Mouse (Mus musculus) thymus, postnatal 10 days (tissue): ENCODE results near the gene Dok1.

Experiments used
- DNase-seq, 2 experiments: peaks; one replicate each; pipeline ENCODE4 v3.0.0; 2021; ENCODE audit warnings: low spot score in 2 of 2

Dok1 gene

GRCm38 (mm10) chr6:83033249-83034185 is at the start of gene Dok1, which contains the start of gene Loxl3:
Gene Dok1 (minus strand): TSS chr6:83033471.
Gene Loxl3 (plus strand): TSS chr6:83034173.
- peak; percentile 50 to 62 for DNase-seq

- DNase-seq, result no peak
Observed at GRCm38 (mm10) chr6:83080210-83080609, 46.9 kb upstream of the Dok1 start.

DNA sequence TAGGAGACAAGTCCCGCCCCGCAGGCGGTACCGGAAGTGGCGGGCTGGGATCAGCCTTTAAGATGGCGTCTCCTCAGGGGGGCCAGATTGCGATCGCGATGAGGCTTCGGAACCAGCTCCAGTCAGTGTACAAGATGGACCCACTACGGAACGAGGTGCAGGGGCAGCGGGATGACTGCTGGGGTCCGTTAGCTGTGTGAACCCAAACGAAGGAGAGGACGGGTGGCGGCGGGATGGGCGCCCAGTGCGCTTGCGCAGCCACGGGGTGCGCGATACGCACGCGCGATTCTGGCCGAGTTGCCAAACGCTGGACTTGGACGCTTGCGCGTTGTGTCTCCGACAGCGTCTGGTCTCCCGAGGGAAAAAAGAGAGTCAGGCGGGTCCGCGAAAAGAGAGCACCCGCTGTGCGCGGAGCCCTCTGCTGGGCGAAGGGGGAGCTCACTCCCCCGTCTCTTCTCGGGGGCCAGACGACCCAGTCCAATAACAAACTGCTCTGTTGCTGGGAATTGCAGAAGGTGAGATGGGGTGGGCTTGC is 45.1 kb upstream of the Dok1 start:
- peak; percentile 98 to 100 for DNase-seq

DNA sequence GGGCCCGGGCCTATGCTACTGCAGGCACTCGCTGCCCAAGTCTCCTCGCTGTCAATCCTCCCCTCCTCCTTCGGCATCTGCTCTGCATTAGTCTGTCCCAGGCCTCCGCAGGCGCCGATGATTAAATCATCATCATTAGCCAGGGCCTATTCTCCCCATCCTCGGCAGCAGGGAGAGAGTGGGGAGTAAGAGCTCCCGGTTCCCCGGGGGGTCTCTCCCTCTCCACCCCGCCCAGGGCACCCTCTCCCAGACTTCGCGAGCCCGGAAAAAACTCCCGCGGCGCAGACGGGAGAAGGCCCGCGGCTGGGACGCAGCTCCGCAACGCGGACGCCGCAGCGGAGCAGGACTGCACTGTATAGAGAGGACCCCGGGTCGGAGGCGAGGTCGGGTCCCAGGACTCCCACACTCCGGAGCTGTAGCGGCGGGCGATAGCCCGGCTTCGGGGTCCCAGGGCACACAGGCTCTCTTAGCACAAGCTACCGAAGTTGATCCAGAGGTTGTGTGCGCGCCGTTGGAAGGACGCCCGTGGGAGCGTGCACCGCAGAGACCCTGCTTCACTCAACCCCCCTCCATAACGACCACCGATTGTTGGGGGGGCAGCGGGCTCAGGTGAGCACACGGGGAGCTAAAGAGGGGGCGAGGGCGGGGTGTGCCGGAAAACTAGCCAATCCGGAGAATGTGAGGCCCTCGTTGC is 44.5 kb upstream of the Dok1 start, which contains the start of gene Pcgf1:
Gene Pcgf1 (plus strand): TSS at position 240 of the 694 bp plus-strand sequence.
- peak in 1 of 2 experiments; percentile 23 for DNase-seq

GRCm38 (mm10) chr6:83074979-83075378 is 41.7 kb upstream of the Dok1 start:
- peak in 1 of 2 experiments; percentile 33 for DNase-seq

DNA sequence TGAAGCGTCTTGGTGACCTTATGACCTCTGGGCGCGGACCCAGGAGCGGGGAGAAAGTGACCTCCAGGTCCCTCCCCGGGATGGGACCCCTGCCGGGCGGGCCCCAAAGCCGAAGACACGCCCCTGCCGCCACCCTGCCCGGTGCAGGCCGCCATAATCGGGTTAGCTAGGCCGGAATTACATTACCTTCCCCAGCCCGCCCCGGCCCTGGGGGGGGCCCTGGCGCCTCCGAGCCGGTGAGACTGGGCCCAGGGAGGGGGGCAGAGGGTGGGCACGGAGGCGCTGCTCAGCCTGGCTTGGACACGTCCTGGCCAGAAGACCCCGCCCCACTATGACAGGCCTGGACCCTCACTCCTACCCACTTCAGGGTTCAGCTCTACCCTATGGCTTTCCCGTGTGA is 37.9 kb upstream of the Dok1 start:
- no peak for DNase-seq

GRCm38 (mm10) chr6:83070311-83071219 is 37.3 kb upstream of the Dok1 start:
- DNase-seq, result no peak

DNA sequence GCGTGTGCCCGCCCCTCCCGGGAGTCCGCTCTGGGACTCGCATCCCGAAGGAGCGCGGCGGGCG is 36.8 kb upstream of the Dok1 start, which contains the start of gene Tlx2:
Gene Tlx2 (minus strand): TSS at position 47 of the 64 bp plus-strand sequence.
- no peak for DNase-seq

DNA sequence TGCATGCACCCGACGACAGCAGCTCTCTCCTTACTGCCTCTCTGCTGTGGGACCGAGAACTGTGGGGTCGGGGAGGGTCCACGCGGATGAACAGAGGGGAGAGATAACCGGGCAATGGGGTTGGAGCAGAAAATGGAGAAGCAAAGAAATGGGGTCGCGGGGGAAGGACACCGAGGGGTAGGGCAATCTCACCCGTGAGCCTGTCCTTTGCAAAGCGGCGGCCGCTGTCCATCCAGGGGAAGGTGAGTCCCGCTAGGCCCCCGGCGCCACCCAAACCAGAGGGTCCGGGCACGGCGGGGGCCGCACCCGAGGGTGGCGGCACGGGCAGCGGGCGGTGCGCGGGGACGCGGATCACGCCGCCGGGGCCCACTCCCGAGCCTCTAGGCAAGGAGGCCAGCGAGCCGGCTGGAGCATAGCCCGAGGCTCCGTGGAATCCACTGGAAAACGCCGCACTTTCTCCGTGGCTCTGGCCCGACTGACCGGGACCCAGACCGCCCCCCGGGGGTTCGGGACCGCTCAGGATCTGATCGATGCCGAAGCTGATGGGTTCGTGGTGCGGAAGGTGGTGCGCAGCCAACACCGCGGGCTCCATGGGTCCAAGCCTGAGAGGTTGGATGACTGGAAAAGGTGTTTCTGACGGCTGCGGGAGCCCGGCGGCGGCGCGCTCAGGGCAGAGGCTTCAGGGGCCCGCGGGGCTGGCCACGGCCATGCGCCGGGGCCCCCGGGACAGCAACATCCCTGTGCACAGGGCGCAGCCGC is 36.4 kb upstream of the Dok1 start:
- DNase-seq, result no peak

DNA sequence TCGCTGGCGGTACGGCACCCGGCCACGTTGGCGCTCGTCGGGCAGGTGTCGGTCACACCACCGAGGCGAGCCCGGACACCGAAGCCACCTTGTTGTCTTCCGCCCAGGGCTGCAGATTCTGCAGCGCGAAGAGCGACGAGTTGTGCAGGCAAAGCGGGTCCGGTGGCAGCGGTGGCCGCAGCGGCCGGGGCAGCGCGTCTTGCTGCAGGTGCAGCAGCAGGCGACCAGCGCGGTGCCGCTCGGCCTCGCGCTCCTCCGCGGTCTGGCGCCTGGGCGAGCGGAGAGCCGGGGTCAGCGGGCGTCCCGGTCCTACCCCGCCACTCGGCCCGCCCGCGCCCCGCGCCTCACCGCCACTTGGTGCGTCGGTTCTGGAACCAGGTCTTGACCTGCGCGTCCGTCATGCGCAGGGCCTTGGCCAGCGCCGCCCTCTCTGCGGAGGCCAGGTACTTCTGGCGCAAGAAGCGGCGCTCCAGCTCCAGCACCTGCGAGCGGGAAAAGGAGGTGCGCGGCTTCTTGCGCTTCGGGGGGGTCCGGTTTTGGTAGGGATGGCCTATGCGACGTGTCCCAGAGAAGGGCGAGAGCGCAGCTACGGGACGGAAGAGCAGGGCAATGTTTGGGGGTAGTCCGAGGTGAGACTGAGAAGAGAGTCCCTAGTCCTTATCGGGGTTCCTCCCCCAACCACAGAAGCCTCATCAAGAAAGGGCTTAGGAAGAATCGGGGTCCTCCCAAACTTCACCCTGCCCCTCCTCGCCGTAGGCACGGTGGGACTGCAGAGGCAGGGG is 35.6 kb upstream of the Dok1 start:
- no peak for DNase-seq

GRCm38 (mm10) chr6:83068221-83068620 is 35.0 kb upstream of the Dok1 start:
- DNase-seq, result no peak

DNA sequence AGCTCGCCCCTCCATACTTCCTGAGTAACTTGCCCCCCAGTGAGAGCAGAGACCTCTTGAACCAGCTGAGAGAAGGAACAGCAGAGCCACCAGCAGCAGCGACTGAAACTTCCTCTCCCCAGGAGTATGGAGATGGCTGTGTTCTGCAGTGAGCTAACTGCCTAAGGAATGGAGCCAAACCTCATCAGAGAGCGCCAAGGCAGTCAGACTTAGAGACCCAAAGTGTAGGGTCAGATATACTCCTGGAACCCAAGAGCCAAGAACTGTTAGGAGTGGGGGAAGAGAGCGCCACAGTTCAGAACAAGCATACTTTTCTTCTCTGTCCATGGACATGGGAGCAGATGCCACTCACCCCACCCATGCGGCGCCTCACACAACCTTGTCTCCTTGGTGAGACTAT is 33.2 kb upstream of the Dok1 start:
- DNase-seq, result no peak

- no peak for DNase-seq
Observed at GRCm38 (mm10) chr6:83065995-83066394, 32.7 kb upstream of the Dok1 start.

- DNase-seq, result no peak
Observed at GRCm38 (mm10) chr6:83058725-83059124, 25.5 kb upstream of the Dok1 start.

DNA sequence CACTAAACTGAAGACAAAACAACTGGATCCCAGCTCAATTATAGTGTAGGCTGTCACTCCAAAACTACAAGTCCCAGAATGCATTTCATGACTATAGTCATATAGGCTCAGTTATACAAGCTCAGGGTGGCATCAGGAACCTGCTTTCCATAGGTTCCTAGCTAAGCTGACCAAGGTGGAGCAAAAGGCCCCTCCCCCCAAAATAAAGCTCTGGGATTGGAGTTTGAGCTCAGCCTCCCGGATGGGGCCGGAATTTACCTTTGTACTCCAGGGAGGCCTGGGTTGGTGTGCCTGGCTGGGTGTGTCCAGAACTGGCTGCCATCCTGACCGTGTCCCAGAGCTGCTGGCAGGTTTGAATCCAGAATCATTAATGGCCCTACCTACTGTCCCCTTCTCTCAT is 24.5 kb upstream of the Dok1 start, which contains the start of gene Dqx1:
Gene Dqx1 (plus strand): TSS at position 55 of the 400 bp plus-strand sequence.
- no peak for DNase-seq

GRCm38 (mm10) chr6:83054871-83055431 is 21.7 kb upstream of the Dok1 start, which contains the start of gene Htra2:
Gene Htra2 (minus strand): TSS chr6:83055273.
- DNase-seq, result peak; percentile 56 to 58

- peak; percentile 96 for DNase-seq
Observed at GRCm38 (mm10) chr6:83054074-83054851, 21.0 kb upstream of the Dok1 start, which contains the start of gene Aup1. Gene Aup1 (plus strand): TSS chr6:83054521.

- DNase-seq, result no peak
Observed at GRCm38 (mm10) chr6:83053136-83053960, 20.1 kb upstream of the Dok1 start.
